Mouse (Mus musculus): Measurements from ENCODE around the gene Xlr5a.
"Not testable (repeated sequence)": the region's sequence is repeated elsewhere in the genome, so short reads cannot be mapped to it uniquely, and the experiment has no call there.

Gene Xlr5a

GRCm38 (mm10) chrX:73292876-73293275 is at the start of gene Xlr5a, which contains the start of gene Xlr5c:
TSS of gene Xlr5a (minus strand) at chrX:73292976.
TSS of gene Xlr5c (minus strand) at chrX:73292976.
- in situ Hi-C loops (cut with MboI, MseI), result loop anchor here (5.0 to 25.0 kb wide), 3 partner anchors 146 to 1552 kb away; partner anchors contain the start of genes DXBay18 (in 1 of the 2), Gm5936 (in 1 of the 2) and Xlr5b (in 1 of the 2)

DNA sequence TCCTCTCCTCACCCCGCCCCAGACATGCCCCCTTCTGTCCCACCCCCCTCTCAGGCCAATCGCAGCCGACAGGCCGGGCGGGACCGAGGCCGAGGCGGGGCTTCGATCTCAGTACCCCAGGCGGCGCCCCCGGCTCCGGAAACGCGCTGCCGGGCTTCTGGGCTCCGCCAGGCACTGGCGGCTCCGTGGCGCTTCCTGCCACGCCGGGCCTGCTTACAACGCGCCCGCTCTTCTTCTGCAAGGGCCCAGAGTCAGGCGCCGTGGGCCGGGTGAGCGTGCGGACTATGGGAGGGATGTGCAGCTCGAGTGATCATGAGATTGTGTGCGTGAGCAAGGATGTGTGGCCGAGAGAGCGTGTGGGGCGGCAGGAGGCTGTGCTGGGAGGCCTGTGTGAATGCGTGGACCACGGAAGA is 49.7 kb upstream of the Xlr5a start, which contains the start of gene Zfp275:
Gene Zfp275 (plus strand): TSS at position 139 of the 413 bp plus-strand sequence.
- in situ Hi-C loops (cut with MboI, MseI), result no loop called here

DNA sequence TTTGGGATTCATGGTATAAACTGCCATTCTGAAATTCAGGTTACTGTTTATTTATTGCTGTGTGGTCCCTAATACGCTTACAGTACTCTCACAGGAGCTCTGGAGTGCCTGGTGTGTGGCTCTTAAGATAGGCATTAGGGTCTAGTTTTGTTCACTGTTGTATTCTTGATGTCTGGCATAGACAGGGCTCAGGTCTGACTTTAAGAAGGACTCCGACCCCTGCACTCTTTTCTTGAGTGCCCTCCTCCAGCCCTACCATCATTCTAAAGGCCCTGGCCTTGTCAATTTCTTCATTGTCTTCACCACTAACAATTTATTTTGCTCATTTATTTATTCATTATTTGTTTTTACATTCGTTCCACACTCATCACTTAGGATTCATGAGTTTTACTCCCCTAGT is 49.3 kb upstream of the Xlr5a start:
- in situ Hi-C loops (cut with MboI, MseI), result no loop called here

GRCm38 (mm10) chrX:73341473-73341872 is 48.7 kb upstream of the Xlr5a start:
- in situ Hi-C loops (cut with MboI, MseI), result no loop called here

GRCm38 (mm10) chrX:73336740-73337139 is 44.0 kb upstream of the Xlr5a start, which contains the start of gene Gm45015:
TSS of gene Gm45015 (minus strand) at chrX:73336840.
- in situ Hi-C loops (cut with MboI, MseI), result no loop called here

DNA sequence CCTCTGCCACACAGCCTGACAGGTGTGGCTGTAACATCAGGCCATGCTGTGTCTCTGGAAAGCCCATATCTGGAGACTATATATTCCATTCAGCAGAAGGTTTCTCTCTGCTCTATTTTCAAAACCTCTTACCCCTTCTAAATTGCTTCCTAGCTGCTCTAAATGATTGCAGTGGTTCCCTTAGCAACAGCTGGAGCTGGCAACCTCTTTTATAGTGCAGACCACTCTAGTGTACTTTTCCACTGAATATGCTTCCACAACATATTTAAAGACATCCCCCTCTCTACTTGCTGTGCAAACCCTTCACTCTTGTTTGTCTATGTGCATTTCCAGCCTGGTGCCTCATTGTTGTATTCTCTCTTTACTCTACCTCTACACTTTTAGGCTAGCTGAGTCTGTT is 40.8 kb upstream of the Xlr5a start:
- in situ Hi-C loops (cut with MboI, MseI), result no loop called here

- in situ Hi-C loops (cut with MboI, MseI), result no loop called here
These were observed 34.4 kb upstream of the Xlr5a start for GRCm38 (mm10) chrX:73327215-73327614.

DNA sequence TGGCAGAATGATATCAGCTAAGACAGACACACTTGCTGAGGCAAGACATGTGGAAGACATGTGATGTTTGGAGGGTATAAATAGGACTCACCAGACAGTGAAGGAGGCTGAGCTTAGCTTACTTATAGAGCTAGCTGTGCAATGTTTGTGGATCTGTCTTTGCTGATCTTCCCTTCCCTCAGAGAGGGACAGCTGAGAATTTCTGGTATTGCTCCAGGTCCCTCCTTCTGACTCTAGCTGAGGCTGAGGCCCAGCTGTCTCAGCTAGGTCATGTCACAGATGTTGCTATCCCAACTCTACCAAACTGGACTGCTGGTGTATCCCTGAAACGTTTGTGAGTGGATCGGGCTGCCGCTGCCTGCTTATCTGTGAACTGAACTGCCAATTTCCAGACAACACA is 28.3 kb upstream of the Xlr5a start:
- in situ Hi-C loops (cut with MboI, MseI), result no loop called here

GRCm38 (mm10) chrX:73312522-73312921 is 19.7 kb upstream of the Xlr5a start:
- in situ Hi-C loops (cut with MboI, MseI), result no loop called here

DNA sequence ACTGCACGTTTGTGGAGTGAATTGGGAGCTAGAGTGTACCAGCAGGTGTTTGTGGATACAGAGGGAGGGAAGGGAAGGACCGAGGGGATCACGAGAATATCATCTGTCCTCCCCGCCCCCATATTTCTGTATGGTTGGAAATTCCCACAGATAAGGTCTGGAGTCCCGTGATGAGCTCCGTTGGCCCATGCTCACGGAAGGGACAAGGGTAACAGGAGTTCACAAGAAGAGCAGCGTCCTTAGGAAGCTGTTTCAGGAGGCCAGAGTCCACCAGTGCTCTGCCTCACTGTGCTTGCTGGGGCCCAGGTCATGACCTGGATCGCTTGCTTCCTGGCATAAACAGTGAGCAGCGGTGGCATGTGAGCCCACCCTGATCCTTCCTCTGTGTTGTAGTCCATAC is 3.0 kb upstream of the Xlr5a start:
- in situ Hi-C loops (cut with MboI, MseI), result loop anchor here (5.0 to 25.0 kb wide), 3 partner anchors 168 to 1549 kb away; partner anchors contain the start of gene Gm5936 (in 1 of the 2)

- in situ Hi-C loops (cut with MboI, MseI), result loop anchor here (5.0 to 10.0 kb wide), 2 partner anchors 1430 to 1642 kb away; no protein-coding TSS in a partner anchor
These were observed 27.5 kb downstream of the Xlr5a start, which contains the start of gene Xlr3c for GRCm38 (mm10) chrX:73265270-73265669. TSS of gene Xlr3c (minus strand) at chrX:73265390.

DNA sequence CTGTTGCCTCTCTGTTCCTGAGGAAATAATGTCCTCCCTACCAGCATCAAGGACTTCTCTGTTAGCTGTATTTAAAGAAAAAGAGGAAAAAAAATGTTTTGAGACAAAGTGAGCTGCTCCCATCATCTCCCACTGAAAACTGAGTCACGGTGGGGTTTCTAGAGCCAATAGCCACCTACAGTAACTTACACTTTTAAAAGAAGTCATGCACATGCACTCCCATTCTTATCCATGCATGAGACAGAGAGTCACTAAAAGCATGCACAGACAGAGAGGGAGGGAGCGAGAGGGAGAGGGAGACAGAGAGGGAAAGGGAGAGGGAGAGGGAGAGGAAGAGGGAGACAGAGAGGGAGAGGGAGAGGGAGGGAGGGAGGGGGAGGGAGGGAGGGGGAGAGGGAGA is 30.3 kb downstream of the Xlr5a start:
- in situ Hi-C loops (cut with MboI, MseI), result loop anchor here (5.0 to 10.0 kb wide), 3 partner anchors 70 to 1435 kb away; partner anchors contain the start of gene Xlr3b (in 1 of the 2)

DNA sequence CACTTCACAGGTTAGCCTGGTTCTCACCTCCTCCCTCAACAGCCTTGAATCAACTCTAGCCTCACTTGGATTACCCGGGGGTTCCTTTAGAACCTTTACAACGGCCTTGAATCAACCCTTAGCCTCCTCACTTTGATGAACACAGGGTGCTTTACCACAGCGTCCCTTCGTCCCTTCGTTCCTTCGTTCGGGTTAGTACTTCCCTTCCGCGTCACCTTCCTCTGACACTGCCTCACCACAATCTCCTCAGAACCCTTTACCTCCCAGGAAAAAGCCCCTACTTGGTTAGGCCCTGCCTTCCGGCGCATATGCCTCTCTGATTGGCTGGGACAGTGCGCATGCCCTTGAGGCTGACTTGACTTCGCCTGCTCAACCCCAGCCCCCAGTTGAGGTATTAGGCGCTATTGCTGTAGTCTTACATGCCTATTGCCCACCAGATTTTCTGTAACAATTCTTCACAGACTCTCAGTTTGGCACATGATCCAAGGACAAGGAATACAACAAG is 49.9 kb downstream of the Xlr5a start, which contains the start of gene Xlr4c:
Gene Xlr4c (minus strand): TSS at position 310 of the 505 bp plus-strand sequence.
- in situ Hi-C loops (cut with MboI, MseI), result loop anchor here (5.0 to 10.0 kb wide), 2 partner anchors 1699 to 1702 kb away; no protein-coding TSS in a partner anchor

- in situ Hi-C loops (cut with MboI, MseI), result no loop called here
These were observed 63.5 kb downstream of the Xlr5a start for GRCm38 (mm10) chrX:73229288-73229687.

DNA sequence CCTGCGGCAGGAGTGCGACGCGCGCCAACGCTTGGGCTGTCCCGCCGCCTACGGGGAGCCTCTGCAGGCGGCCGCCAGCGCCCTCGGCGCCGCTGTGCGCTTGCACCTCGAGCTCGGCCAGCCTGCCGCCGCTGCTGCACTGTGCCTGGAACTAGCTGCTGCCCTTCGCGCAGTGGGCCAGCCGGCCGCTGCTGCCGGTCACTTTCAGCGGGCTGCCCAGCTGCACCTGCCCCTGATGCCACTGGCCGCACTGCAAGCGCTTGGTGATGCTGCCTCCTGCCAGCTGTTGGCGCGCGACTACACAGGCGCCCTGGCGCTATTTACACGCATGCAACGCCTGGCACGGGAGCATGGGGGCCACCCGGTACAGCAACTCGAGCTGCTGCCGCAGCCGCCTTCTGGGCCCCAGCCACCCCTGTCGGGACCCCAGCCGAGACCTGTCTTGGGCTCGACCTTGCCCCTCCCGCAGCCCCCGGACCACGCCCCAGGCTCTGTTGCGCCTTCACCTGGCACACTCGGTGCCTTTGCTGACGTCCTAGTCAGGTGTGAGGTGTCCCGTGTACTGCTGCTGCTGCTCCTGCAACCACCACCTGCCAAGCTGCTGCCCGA is 64.1 kb downstream of the Xlr5a start:
- in situ Hi-C loops (cut with MboI, MseI), result no loop called here

- in situ Hi-C loops (cut with MboI, MseI), result no loop called here
These were observed 64.7 kb downstream of the Xlr5a start, which contains the start of gene F8a for GRCm38 (mm10) chrX:73227914-73228605. TSS of gene F8a (plus strand) at chrX:73228291.

DNA sequence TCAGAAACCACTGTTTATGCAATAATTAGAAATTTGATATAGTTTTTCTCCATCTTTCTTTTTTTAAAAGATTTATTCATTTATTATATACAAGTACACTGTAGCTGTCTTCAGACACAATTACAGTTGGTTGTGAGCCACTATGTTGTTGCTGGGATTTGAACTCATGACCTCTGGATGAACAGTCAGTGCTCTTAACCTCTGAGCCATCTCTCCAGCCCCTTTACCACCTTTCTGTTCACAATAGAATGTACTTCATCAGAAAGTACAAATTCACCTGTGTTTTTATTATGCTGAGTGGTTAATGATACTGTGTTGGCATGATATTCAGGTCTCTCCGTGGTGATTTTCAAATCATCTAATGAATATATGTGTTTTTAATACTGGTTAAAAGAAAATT is 67.4 kb downstream of the Xlr5a start:
- in situ Hi-C loops (cut with MboI, MseI), result no loop called here

DNA sequence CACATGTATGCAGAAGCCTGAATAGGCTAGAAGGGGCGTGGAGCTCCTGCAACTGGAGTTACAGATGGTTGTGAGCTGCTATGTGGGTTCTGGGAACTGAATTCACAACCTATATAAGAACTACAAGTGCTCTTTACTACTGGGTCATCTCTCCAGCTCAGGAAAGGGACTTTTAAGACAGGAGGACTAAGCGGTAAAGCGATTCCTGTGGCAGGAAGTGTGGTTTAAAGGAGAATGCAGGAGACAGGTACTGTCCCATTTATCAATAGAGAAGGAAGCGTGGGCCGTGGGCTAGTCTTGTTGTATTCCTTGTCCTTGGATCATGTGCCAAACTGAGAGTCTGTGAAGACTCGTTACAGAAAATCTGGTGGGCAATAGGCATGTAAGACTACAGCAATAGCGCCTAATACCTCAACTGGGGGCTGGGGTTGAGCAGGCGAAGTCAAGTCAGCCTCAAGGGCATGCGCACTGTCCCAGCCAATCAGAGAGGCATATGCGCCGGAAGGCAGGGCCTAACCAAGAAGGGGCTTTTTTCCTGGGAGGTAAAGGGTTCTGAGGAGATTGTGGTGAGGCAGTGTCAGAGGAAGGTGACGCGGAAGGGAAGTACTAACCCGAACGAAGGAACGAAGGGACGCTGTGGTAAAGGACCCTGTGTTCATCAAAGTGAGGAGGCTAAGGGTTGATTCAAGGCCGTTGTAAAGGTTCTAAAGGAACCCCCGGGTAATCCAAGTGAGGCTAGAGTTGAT is 78.8 kb downstream of the Xlr5a start, which contains the start of gene Xlr4b:
Gene Xlr4b (plus strand): TSS at position 515 of the 746 bp plus-strand sequence.
- in situ Hi-C loops (cut with MboI, MseI), result loop anchor here in 1 of 2 experiments (10.0 kb wide), 1 partner anchor 1511 kb away; no protein-coding TSS in a partner anchor

DNA sequence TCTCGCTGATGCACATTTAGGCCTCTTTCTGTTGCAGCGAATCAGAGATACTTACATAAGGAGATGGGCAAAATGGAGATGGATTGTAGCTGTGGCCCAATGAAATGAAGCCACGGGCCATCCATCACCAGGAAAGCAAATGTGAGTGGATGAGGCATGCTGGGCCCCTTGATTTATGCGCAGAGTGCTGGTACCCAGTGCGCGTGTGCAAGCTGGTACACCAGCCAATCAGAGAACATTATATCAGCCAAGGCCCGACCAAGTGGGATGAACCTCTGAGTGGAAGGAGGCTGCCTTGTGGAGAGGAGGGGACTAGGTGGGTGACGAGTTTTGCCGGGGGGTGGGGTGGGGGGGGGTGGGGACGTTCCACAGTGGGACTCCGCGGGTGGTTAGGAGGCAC is 100.8 kb downstream of the Xlr5a start, which contains the start of gene Xlr3b:
Gene Xlr3b (plus strand): TSS at position 274 of the 400 bp plus-strand sequence.
- in situ Hi-C loops (cut with MboI, MseI), result loop anchor here (5.0 kb wide), 3 partner anchors 45 to 1715 kb away; partner anchors contain the start of genes DXBay18 (in 1 of the 2) and Xlr5b (in 1 of the 2)

GRCm38 (mm10) chrX:73176889-73177288 is 115.9 kb downstream of the Xlr5a start, which contains the start of gene Spin2d:
TSS of gene Spin2d (minus strand) at chrX:73176989.
- in situ Hi-C loops (cut with MboI, MseI), result not testable (repeated sequence)

- in situ Hi-C loops (cut with MboI, MseI), result loop anchor here (5.0 to 25.0 kb wide), 3 partner anchors 43 to 1638 kb away; partner anchors contain the start of genes Xlr3b (in 1 of the 2), Xlr5a (in 1 of the 2) and Xlr5c (in 1 of the 2)
These were observed 143.4 kb downstream of the Xlr5a start, which contains the start of gene DXBay18 for GRCm38 (mm10) chrX:73149350-73149749. TSS of gene DXBay18 (minus strand) at chrX:73149450.

Measured in T-helper 17 cell (primary cell).